Mouse (Mus musculus) left cerebral cortex, adult 8-10 months (tissue): Measurements from ENCODE around the gene Bysl. TPM values are rescaled to one million over a fixed set of nuclear protein-coding genes. Genes with fewer than 3 reads are reported as not detected.

Source experiments
- DNase-seq, 2 experiments: peaks; one replicate each; pipeline ENCODE4 v3.0.0; 2022; ENCODE audit warnings: low spot score in 2 of 2
- total RNA-seq, 4 experiments: library from RNA; stranded (reverse); gene quantifications; 2 replicates each; pipeline ENCODE4 v1.2.4; 2022

Bysl gene
- total RNA-seq, 4 experiments from 2014 or later: 15.7 to 19.0 (median 17.1) TPM

DNA sequence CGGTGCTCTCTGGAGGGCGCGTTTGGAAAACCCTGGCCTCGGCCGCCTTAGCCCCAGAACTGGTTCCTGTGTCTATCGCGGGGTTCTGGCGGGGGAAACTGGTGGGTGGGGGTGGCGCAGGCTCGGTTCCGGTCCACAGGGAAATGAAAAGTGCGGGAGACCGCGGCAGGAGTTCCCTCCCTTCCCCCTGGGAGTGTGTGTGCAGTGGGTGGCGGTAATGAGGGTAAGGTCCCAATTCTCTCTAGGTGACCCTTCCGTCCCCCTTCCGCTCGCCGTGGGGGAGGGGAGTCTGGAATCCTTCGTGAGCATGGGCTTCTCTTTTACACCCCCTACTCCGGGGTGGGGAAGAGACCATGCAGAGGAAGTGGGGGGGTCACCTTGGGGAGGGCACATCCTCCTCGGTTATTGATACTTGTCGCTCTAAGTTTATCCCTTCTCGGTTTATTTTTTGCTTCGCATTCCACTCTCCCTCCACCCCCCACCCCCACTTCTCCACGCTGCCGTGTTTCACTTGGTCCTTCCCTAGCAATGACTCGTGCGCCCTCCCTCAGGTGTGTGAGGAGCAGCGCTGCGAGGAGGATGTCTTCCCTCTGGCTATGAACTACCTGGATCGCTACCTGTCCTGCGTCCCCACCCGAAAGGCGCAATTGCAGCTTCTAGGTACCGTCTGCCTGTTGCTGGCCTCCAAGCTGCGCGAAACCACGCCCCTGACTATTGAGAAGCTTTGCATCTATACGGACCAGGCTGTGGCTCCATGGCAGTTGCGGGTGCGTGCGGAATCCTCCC, 16.9 kb downstream of the Bysl start:
- no peak for DNase-seq

DNA sequence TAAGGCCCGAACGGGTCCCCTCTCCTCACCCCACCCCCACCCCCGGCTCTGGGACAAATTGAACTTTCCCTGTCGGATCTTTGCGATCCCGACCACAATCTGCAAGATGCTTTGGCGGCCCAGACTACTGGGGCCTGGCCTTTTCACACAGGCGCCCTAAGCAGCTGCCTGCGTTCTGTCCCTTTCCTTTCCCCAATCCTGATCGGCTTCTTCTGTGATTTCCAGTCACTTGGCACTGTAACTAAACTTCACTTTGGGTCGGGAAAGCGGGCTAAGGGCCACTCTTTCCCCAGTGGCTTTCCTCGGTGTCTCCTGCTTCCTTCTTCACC, 17.5 kb downstream of the Bysl start:
- DNase-seq: no peak

DNA sequence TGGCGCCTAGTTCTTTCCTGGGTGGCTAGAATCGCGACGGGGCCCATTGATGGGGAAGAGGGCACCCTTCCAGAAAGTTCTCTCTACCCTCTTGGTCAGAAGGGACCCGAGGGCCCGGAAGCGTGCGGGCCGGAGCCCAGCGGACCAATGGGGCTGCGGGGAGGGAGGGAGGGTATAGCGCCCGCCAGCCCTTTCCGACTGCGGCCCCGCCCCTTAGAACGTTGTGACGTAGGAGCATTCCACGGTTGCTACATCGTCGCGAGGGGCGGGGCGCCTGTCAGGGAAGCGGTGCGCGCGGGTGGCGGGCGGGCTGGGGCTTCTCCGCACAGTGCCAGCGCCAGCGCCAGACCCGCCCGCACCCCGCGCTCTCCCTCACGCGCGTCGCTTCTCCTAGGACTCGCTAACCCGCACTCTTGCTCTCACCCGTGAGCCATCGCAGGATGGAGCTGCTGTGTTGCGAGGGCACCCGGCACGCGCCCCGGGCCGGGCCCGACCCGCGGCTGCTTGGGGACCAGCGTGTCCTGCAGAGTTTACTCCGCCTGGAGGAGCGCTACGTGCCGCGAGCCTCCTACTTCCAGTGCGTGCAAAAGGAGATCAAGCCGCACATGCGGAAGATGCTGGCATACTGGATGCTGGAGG, 18.0 kb downstream of the Bysl start:
- peak; percentile 76 to 82 for DNase-seq

DNA sequence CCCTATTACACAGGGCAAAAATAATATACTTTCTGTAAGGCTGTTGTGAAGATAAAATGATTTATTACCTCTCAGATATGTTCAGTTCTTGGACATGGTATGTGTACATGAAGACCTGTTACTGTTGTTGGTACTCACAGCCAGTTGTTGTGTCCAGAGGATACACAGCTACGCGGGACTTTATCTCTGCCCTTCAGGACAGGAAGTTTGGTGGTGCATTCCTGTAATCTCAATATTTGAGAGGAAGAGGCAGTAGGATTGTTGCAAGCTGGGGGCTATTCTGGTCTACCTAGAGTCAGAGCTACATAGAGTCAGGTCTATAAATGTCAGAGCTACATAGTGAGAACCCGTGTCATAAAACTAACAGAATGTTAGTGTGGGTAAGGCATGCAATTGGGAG, 20.2 kb downstream of the Bysl start:
- DNase-seq: no peak

DNA sequence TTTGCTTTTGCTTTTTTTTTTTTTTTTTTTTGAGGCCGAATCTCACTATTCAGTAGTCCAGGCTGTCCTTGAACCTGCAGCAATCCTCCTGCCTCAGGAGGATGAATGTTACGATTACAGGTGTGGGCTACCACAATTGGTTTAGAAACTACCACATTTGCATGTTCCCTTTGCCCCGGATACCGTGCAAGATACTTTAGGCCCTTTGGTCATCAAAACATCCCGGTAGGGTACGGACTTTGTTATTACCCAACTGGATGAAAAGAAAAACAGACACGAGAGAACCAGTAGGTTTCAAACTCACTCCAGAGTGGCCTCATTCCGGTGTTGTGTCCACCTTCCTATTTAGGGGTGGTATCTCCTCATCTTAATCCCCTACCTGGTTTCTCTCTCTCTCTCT, 22.8 kb downstream of the Bysl start:
- no peak for DNase-seq

DNA sequence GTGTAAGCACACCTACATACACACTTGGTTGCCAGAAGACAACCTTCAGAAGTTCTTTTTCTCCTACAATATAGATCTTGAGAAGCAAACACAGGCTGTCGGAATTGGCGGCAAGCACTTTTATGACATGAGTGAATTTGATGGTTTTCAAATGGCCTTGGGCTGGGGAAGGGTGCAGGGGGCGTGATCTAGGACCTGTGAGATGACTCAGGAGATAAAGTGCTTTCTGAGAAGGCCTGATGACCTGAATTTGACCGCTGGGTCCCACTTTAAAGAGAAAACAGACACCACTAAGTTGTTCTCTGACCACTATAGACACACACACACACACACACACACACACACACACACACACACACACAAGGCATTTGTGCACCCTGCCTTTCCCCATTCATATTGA, 30.3 kb downstream of the Bysl start:
- no peak for DNase-seq

DNA sequence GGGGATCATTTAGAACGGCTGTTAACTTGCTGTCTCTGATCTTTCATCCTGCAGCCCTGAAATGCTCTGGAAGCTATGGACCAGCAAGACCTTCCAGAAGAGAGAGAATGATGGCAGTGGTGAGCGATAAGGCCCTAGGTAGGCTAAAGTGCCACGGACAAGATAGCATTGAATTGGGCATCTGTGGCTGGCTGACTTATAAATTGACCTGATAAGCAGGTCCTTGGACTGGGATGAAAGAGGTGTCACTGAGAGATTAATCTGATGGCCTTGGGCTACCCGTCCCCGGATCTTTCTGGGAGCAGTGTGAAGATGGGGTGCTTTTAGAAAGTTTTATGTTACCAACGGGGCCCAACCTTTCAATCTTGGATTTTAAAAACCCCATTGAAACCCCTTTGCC, 32.6 kb downstream of the Bysl start:
- DNase-seq: no peak

DNA sequence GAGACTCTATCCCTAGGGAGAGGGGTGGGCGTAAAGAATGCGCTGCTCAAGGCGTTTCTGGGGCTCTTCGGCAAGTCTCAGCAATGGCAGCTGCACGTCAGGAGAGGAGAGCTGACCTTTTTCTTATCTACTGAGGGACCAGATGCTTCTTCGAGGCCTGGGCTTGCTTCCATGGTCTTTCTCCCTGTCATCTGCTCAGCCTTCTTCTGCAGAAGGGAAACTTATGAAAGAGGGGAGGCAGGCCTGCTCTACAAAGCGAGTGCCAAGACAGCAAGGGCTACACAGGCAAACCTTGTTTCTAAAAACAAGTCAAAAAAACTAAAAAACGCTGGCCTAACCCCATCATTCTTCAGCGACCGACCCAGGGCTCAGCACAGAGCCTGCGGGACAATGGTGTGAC, 36.5 kb downstream of the Bysl start:
- no peak for DNase-seq

DNA sequence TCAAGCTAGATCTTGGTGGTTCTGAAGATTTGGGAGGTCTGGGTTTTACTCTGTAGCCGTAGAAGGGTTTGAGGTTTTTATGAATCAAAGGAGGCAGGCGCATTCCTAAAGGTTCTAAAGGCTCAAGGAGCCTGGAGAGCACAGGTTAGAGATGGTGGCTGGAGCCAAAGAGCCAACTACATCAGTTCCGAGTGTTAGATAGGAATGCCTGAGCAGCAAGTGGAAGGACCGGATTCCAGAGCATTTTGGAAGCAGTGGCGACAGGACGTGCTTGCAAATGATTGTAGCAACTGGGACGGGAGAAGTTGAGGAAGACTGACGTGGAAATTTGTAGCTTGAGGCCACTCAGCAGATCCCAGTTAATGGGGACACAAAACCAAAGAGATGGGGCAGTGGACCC, 37.3 kb downstream of the Bysl start:
- no peak for DNase-seq

DNA sequence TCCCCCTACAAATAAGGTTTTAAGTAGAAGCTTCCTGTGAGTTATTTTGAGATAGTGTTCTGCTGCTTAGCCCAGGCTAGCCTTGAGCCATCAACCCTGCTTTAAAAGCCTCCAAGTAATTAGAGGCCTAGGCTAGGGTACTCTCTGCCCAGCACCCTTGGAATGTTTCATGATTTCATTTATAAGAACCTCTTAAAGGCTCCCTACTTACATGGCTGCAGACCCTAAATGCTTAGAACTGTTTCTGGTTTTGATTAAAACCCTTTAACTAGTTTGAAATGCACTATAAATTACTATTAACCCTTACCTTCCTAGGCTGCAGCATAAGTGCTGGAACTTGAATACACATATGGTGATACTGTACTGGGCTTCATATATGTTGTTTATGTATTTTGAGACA, 38.9 kb downstream of the Bysl start:
- no peak for DNase-seq

DNA sequence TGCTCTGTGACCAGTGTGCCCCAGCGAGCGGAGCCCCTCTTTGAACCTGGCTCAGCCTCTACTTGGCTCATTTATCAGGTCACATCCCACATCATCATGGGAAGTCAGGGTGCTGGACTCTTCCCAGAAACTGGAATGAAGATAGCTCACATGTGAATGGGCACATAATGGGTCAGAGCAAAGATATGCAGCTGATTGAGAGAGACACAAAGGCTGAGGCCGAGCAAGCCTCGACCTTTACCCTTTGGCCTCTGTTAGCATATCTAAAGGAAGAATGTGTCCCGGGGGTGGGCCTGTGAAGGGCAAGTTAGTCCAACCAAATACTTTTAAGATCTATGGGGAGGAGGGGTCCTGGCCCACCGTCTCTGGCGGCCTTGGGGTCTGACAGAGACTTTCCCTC, 39.7 kb downstream of the Bysl start:
- DNase-seq: no peak

DNA sequence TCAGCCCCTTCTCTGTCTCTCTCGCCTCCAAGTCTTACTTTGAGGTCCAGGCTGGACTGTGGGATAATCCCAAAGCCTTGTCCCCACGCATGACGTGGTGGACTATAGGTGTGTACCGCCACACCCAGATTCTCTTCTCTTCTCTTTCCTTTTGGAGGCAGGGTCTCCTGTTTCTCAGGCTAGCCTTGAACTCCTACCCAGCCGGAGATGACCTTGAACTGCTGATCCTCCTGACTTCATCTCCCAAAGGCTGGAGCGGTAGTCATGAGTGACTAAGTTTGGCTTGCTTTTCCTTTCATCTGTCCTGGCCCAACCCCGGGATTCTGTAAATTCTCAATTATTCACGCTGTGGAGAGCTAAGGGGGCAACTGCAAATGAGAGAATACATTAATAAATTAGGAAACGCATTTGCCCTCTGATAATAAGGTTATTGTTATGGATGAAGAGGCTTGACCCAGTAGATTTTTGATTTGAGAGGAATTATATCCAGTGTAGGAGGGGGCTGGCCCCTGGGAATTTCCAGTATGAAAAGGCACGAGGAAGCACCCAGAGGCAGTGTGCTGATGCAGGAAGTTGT, 42.3 kb downstream of the Bysl start:
- DNase-seq: no peak

DNA sequence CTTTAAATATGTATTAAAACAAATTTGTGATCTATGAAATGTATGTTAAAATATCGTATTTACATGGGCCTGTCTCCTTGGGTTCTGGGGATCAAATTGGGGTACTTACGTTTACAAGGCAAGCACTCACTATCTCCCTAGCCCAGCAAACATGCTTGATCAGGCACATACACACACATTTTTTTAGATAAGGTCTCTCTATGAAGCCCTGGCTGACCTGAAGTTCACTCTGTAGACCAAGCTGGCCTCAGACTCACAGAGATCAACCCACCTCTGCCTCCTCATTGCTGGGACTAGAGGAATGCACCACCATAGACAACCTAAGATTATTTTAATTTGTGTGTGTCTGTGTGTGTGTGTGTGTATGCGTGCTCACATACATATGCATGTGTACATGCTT, 42.9 kb downstream of the Bysl start:
- DNase-seq: no peak

DNA sequence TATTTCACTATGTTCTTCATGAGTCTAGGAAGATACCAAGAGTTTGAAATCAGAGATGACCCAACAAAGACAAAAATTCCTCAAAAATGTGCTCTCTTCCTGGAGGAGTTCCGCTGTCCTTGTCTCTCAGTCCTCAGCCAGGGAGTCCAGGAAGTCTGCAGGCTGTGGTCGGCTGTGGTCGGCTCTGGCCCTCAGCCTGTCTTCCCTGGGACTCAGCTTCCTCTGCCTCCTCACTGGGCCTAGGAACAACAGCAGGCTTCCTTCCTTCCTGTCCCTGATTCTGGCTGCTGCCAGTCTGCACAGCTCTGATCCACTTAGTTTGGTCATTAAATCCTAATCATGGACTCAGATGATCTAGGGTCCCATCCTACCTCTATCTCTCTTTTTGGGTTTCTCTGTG, 44.0 kb downstream of the Bysl start:
- no peak for DNase-seq

DNA sequence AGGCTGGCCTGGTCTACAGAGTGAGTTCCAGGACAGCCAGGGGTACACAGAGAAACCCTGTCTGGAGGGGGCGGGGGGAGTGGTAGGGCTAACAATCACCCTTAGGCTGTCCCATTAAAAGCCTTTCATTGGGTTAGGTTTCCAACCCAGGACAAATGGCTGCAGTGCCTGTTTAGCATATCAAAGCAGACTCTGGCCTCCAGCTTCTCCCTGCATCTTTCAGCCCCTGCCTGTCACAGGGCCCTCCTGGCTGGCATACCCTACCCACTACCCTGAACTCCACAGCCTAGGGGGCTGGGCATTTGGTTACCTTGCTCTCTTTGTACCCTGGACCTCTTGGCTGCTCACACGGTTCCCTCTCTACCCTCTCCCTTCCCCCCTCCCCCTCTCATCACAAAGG, 45.2 kb downstream of the Bysl start:
- DNase-seq: no peak

DNA sequence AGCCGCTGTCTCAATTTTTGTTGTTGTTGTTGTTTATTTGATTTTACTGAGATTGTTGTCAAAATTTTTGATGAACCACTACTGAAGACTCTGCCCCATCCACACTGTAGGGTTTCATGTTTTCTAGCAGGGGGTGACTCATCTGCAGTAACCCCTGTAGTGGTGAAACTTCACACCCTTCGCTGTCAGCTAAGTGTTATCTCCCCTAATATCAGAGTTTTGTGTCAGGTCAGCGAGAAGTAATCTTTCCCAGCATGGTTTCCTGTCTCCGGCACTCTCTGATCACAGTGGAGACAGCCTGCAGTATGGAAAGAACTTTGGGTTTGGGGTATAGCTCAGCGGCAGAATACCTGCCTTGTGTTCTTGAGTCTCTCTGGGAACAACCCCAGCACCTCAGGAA, 46.7 kb downstream of the Bysl start:
- DNase-seq: no peak

DNA sequence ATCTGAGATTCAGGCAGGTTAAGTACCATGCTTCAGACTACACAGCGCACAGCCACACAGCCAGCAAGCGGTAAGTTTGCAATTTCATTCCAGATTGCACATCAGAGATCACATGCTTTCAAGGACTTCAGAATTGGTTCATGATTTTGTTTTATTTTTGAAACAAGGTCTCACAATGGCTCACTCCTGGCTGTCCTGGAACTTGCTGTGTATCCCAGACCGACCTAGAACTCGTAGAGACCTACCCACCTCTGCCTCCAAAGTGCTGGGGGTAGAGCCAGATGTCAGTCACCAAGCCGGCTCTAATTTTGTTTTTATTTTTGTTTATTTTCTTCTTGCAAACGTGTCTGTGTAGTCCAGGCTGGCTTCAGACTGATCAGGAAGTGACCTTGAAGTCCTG, 48.4 kb downstream of the Bysl start:
- DNase-seq: no peak

DNA sequence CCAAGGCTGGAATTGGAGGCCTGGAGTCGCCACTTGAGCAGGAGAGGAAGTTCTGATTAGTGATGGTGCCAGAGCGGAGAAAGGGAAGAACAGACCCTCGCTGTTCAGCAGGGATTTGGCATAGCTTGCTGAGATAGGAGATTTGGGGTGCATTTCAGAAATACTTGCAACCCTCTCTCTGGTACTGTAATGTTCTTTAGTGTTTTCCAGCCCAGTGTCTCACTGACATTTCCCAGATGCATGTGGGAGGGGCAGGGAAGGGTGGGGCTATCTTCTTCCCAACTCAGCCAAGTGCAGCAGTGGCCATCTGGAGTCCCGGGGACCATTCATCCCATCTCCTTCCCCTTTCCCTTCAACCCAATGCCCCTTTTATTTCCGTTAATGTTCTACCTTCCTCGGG, 51.6 kb downstream of the Bysl start:
- no peak for DNase-seq

DNA sequence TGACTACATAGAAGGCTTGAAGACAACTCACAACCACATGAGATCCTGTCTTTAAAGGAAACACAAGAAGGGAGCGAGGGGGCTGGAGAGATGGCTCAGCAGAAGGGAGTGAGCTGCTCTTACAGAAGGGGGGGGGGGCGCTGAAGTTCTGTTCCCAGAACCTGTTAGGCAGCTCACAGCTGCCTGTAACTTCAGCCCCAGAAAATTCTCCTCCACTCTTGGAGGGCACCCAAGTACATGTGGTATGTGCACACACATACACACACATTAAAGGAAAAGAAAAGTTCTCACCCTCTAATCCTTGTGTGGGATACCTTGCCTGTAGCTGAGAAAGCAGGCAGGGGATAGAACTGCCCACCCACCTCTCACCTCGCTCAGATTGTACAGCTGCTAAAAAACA, 54.1 kb downstream of the Bysl start:
- no peak for DNase-seq

DNA sequence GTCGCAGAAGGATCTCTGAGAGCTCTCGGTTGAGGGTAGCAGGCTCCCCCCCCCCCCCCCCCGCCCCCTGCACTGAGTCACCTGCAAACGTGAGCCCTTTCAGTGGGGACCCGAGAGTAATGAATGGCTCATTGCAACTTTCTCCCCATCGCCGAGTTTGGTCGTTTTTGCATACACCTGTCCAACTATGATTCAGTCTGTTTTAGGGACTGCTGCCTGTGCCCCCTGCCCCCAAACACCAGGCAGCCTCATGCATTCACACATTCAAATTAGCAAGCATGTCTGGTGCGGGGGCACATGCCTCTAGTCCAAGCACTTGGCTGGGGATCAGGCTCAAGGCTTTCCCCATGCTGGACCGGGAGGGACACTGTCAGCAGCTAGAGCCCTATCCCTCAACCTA, 56.7 kb downstream of the Bysl start:
- DNase-seq: no peak

DNA sequence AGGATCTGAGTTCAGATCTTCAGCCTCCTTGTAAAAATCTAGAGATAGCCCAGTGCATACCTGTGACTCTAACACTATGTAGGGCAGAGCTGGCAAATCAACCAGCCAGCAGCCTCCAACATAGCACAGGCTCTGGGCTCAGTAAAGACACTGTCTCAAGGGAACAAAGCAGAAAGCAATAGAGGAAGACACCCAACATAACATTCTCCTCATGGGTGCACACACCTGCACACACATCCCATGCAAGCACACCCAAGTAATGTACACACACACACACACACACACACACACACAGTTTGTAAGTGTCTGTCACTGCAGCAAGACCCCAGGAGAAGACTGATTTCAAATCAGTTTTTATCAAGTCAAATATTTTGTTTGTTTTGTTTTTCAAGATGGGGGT, 58.3 kb downstream of the Bysl start:
- no peak for DNase-seq

DNA sequence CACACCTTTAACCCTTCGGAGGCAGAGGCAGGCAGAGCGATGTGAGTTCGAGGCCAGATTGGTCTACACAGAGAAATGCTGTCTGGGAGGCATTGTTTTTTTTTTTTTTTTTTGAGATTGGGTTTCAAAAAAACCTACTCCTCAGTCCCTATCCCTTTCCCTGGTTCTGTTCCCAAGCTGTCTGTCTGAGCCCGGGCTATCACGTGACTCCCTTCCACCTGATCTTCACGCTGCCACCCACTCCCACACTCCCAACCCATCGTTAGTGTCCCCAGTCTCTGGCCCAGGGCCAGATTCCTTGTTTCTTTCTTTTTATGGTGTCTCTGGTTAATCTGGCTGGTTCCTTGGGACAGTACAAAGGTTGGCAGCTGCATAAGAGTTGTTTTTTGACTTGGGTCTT, 60.2 kb downstream of the Bysl start:
- no peak for DNase-seq
